Mouse (Mus musculus): ENCODE data around the gene Scn4a. TPM values are rescaled to one million over a fixed set of nuclear protein-coding genes. Genes with fewer than 3 reads are reported as not detected.

The Scn4a gene
- total RNA-seq, 1 experiment from 2014 or later = 0.38 TPM

- no peak; the same call in 1 of the 2 replicates for ATAC-seq (replicated peaks; ENCODE audit: insufficient number of reproducible peaks, low FRiP score, low TSS enrichment, poor library complexity, severe bottlenecking)
These were observed 27.4 kb downstream of the Scn4a start for GRCm38 (mm10) chr11:106325566-106326206.

- ATAC-seq (replicated peaks; ENCODE audit: insufficient number of reproducible peaks, low FRiP score, low TSS enrichment, poor library complexity, severe bottlenecking) = no peak
These were observed 28.2 kb downstream of the Scn4a start for GRCm38 (mm10) chr11:106324858-106325257.

- ATAC-seq (replicated peaks; ENCODE audit: insufficient number of reproducible peaks, low FRiP score, low TSS enrichment, poor library complexity, severe bottlenecking) = peak; percentile 49
These were observed 34.4 kb downstream of the Scn4a start for GRCm38 (mm10) chr11:106318406-106319366.

GRCm38 (mm10) chr11:106317801-106318200 is 35.3 kb downstream of the Scn4a start:
- no peak for ATAC-seq (replicated peaks; ENCODE audit: insufficient number of reproducible peaks, low FRiP score, low TSS enrichment, poor library complexity, severe bottlenecking)

GRCm38 (mm10) chr11:106316416-106316815 is 36.7 kb downstream of the Scn4a start:
- no peak for ATAC-seq (replicated peaks; ENCODE audit: insufficient number of reproducible peaks, low FRiP score, low TSS enrichment, poor library complexity, severe bottlenecking)

- ATAC-seq (replicated peaks; ENCODE audit: insufficient number of reproducible peaks, low FRiP score, low TSS enrichment, poor library complexity, severe bottlenecking) = peak; percentile 46; the same call in 1 of the 2 replicates
These were observed 38.7 kb downstream of the Scn4a start, which contains the start of gene Cd79b for GRCm38 (mm10) chr11:106314333-106314812. TSS of gene Cd79b (minus strand) at chr11:106314762.

- no peak for ATAC-seq (replicated peaks; ENCODE audit: insufficient number of reproducible peaks, low FRiP score, low TSS enrichment, poor library complexity, severe bottlenecking)
These were observed 39.6 kb downstream of the Scn4a start for GRCm38 (mm10) chr11:106313533-106313932.

- no peak for ATAC-seq (replicated peaks; ENCODE audit: insufficient number of reproducible peaks, low FRiP score, low TSS enrichment, poor library complexity, severe bottlenecking)
These were observed 43.0 kb downstream of the Scn4a start for GRCm38 (mm10) chr11:106310123-106310522.

- ATAC-seq (replicated peaks; ENCODE audit: insufficient number of reproducible peaks, low FRiP score, low TSS enrichment, poor library complexity, severe bottlenecking) = no peak
These were observed 44.9 kb downstream of the Scn4a start for GRCm38 (mm10) chr11:106308162-106308561.

GRCm38 (mm10) chr11:106307432-106307831 is 45.7 kb downstream of the Scn4a start:
- no peak for ATAC-seq (replicated peaks; ENCODE audit: insufficient number of reproducible peaks, low FRiP score, low TSS enrichment, poor library complexity, severe bottlenecking)

- ATAC-seq (replicated peaks; ENCODE audit: insufficient number of reproducible peaks, low FRiP score, low TSS enrichment, poor library complexity, severe bottlenecking) = no peak
These were observed 46.3 kb downstream of the Scn4a start for GRCm38 (mm10) chr11:106306758-106307157.

- no peak for ATAC-seq (replicated peaks; ENCODE audit: insufficient number of reproducible peaks, low FRiP score, low TSS enrichment, poor library complexity, severe bottlenecking)
These were observed 47.1 kb downstream of the Scn4a start for GRCm38 (mm10) chr11:106306065-106306385.

GRCm38 (mm10) chr11:106305348-106306064 is 47.6 kb downstream of the Scn4a start:
- peak; percentile 76 for ATAC-seq (replicated peaks; ENCODE audit: insufficient number of reproducible peaks, low FRiP score, low TSS enrichment, poor library complexity, severe bottlenecking)

- peak; percentile 84 for ATAC-seq (replicated peaks; ENCODE audit: insufficient number of reproducible peaks, low FRiP score, low TSS enrichment, poor library complexity, severe bottlenecking)
These were observed 50.5 kb downstream of the Scn4a start for GRCm38 (mm10) chr11:106302634-106303033.

GRCm38 (mm10) chr11:106301765-106302164 is 51.3 kb downstream of the Scn4a start, which contains the start of gene Gh:
TSS of gene Gh (minus strand) at chr11:106301865.
- ATAC-seq (replicated peaks; ENCODE audit: insufficient number of reproducible peaks, low FRiP score, low TSS enrichment, poor library complexity, severe bottlenecking) = no peak

- ATAC-seq (replicated peaks; ENCODE audit: insufficient number of reproducible peaks, low FRiP score, low TSS enrichment, poor library complexity, severe bottlenecking) = no peak
These were observed 61.2 kb downstream of the Scn4a start for GRCm38 (mm10) chr11:106291861-106292260.

- no peak for ATAC-seq (replicated peaks; ENCODE audit: insufficient number of reproducible peaks, low FRiP score, low TSS enrichment, poor library complexity, severe bottlenecking)
These were observed 62.7 kb downstream of the Scn4a start for GRCm38 (mm10) chr11:106290376-106290775.

GRCm38 (mm10) chr11:106289369-106289768 is 63.7 kb downstream of the Scn4a start:
- ATAC-seq (replicated peaks; ENCODE audit: insufficient number of reproducible peaks, low FRiP score, low TSS enrichment, poor library complexity, severe bottlenecking) = no peak

GRCm38 (mm10) chr11:106286987-106287386 is 66.1 kb downstream of the Scn4a start:
- ATAC-seq (replicated peaks; ENCODE audit: insufficient number of reproducible peaks, low FRiP score, low TSS enrichment, poor library complexity, severe bottlenecking) = no peak
